Mouse (Mus musculus): ENCODE measurements around the gene Zfp143.
"Not testable (repeated sequence)": the region's sequence is repeated elsewhere in the genome, so short reads cannot be mapped to it uniquely, and the experiment has no call there.

Zfp143 gene

GRCm38 (mm10) chr7:110096332-110096731 lies 35.3 kb downstream of the Zfp143 start:
- in situ Hi-C loops (cut with MboI, MseI), result no loop called here

- in situ Hi-C loops (cut with MboI, MseI), result no loop called here
Observed at GRCm38 (mm10) chr7:110097106-110097793, 36.2 kb downstream of the Zfp143 start.

GRCm38 (mm10) chr7:110100854-110101253 lies 39.8 kb downstream of the Zfp143 start:
- in situ Hi-C loops (cut with MboI, MseI), result no loop called here

GRCm38 (mm10) chr7:110101266-110101665 lies 40.2 kb downstream of the Zfp143 start:
- in situ Hi-C loops (cut with MboI, MseI), result no loop called here

- in situ Hi-C loops (cut with MboI, MseI), result no loop called here
Observed at GRCm38 (mm10) chr7:110105041-110105440, 44.0 kb downstream of the Zfp143 start.

GRCm38 (mm10) chr7:110106633-110107032 lies 45.6 kb downstream of the Zfp143 start:
- in situ Hi-C loops (cut with MboI, MseI), result no loop called here

GRCm38 (mm10) chr7:110108524-110108923 lies 47.5 kb downstream of the Zfp143 start:
- in situ Hi-C loops (cut with MboI, MseI), result not testable (repeated sequence)

- in situ Hi-C loops (cut with MboI, MseI), result no loop called here
Observed at GRCm38 (mm10) chr7:110108967-110109610, 48.1 kb downstream of the Zfp143 start.

GRCm38 (mm10) chr7:110110061-110110656 lies 49.1 kb downstream of the Zfp143 start:
- in situ Hi-C loops (cut with MboI, MseI), result no loop called here

GRCm38 (mm10) chr7:110114699-110115098 lies 53.7 kb downstream of the Zfp143 start:
- in situ Hi-C loops (cut with MboI, MseI), result no loop called here

GRCm38 (mm10) chr7:110116731-110117291 lies 55.8 kb downstream of the Zfp143 start:
- in situ Hi-C loops (cut with MboI, MseI), result no loop called here

- in situ Hi-C loops (cut with MboI, MseI), result no loop called here
Observed at GRCm38 (mm10) chr7:110118448-110118847, 57.4 kb downstream of the Zfp143 start.

GRCm38 (mm10) chr7:110120157-110120784 lies 59.3 kb downstream of the Zfp143 start:
- in situ Hi-C loops (cut with MboI, MseI), result no loop called here

GRCm38 (mm10) chr7:110121162-110121515 lies 60.1 kb downstream of the Zfp143 start:
- in situ Hi-C loops (cut with MboI, MseI), result no loop called here

GRCm38 (mm10) chr7:110121516-110122288 lies 60.7 kb downstream of the Zfp143 start, which contains the start of gene Wee1:
TSS of gene Wee1 (plus strand) at chr7:110122046.
- in situ Hi-C loops (cut with MboI, MseI), result no loop called here

GRCm38 (mm10) chr7:110122289-110122564 lies 61.2 kb downstream of the Zfp143 start:
- in situ Hi-C loops (cut with MboI, MseI), result no loop called here

GRCm38 (mm10) chr7:110122565-110123422 lies 61.8 kb downstream of the Zfp143 start:
- in situ Hi-C loops (cut with MboI, MseI), result no loop called here

- in situ Hi-C loops (cut with MboI, MseI), result no loop called here
Observed at GRCm38 (mm10) chr7:110123844-110124555, 63.0 kb downstream of the Zfp143 start.

- in situ Hi-C loops (cut with MboI, MseI), result no loop called here
Observed at GRCm38 (mm10) chr7:110128566-110128965, 67.5 kb downstream of the Zfp143 start.

GRCm38 (mm10) chr7:110132272-110132671 lies 71.3 kb downstream of the Zfp143 start:
- in situ Hi-C loops (cut with MboI, MseI), result loop anchor here (5.0 kb wide), 1 partner anchor 95 kb away; no protein-coding TSS in a partner anchor
